Mouse (Mus musculus) liver, postnatal 0 days (tissue): Measurements from ENCODE around the gene Ice1.

ENCODE experiments used
- CTCF ChIP-seq: sonication (generic); IDR thresholded peaks from 2 replicates; pipeline ENCODE4 v1.5.1; 2016; ENCODE audit warnings: antibody characterized with exemption, low read depth
- EP300 ChIP-seq: IDR thresholded peaks from 2 replicates; pipeline ENCODE4 v1.6.1; 2016; ENCODE audit warnings: antibody characterized with exemption, low read depth, mild to moderate bottlenecking

- TF ChIP-seq CTCF, result no peak
- no peak for TF ChIP-seq EP300
Measured at GRCm38 (mm10) chr13:70645968-70646505, 8.6 kb upstream of the Ice1 start.
